Mouse (Mus musculus) spleen, embryonic (tissue): Measurements from ENCODE around the gene Gaa.

ENCODE experiments used
- CTCF ChIA-PET: fragments of 350-600 bp; sonication (Branson Sonifier 250); formaldehyde crosslinking; loops from one replicate; lab custom pipeline; 2022; lab: Charles Lee

Gene Gaa

DNA sequence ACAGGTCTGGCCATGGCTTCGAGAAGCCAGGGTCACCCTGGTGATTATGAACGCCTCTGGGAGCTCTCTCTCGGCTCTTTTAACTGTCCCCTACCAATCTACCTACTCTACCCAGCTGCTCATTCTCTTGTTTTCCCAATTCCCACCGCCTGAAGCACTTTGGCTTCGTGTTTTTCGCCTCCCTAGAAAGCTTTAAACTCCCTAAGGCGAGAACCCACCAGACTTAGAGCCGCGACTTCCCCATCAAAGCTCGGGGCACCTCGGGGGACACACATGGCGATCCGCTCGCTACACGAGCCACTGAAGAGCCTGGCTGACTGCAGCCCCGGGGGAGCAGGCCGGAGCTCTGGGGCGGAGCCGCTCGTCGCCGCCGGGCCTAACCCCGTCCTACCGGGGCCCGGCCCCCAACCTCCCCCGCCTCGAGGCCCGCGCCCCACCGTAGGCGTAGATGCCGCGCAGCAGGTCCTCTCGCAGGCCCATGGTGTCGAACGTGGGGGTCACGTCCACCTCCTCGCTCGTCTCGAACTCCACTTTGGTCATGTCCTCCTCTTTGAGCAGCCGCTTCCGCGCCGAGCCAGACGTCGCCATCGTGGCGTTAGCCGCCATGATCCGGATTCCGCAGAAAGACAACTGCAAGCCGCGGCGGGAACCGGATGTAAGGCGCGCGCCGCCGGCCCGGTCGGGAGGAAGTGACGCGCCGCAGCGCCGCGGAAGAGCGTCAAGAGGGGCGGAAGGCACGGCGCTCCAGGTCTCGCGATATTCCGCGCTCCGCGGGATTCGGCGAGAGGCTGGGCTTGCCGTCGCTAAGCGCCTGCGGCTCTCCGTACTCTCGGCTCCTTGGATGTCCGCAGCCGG, 31.9 kb downstream of the Gaa start, which contains the start of gene Eif4a3:
Gene Eif4a3, minus strand, starts transcription at position 699 of the 855 bp plus-strand sequence.
- CTCF ChIA-PET = interaction anchor here (1.9 kb wide), 1 partner anchor 31 kb away, joined by 6 read pairs; no protein-coding TSS in a partner anchor

DNA sequence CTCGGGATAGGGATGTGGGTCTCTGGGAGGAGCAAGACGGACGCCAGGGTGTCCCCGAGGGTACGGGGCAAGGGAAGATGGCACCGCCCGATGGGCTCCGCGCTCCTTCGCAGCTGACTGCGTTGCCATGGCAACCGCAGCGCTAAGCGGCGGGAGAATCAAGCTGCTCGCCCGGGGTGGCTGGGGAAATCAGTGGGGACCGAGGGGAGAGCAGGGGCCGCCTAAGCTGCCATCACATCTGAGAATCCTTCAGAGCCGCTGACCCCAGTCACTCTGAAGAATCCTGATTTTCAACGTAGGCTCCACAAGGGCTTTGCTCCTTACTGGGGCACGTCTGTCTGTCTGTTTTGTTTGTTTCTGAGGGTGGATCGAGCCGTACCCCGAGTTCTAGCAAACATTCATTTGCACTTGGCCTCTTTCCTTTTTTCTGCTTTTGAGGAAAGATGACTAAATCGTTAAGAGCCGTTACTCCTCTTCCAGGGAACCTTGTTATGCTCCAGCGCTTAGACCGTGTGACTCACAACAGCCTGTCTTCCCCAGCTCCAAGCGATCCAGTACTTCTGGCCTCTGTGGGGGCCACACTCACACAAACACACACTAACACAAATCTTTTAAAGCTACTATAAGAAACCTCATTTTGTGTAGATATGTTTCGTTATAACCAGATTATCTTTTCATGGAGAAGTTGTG, 32.7 kb downstream of the Gaa start:
- CTCF ChIA-PET = interaction anchor here (0.7 to 1.9 kb wide), 2 partner anchors 32 to 33 kb away, joined by 3 to 6 read pairs; no protein-coding TSS in a partner anchor

GRCm38 (mm10) chr11:119300986-119301385, 33.3 kb downstream of the Gaa start:
- CTCF ChIA-PET = interaction anchor here (0.7 to 1.9 kb wide), 2 partner anchors 32 kb away, joined by 3 to 6 read pairs; no protein-coding TSS in a partner anchor

GRCm38 (mm10) chr11:119304904-119305712, 37.4 kb downstream of the Gaa start:
- CTCF ChIA-PET = no interaction called here

DNA sequence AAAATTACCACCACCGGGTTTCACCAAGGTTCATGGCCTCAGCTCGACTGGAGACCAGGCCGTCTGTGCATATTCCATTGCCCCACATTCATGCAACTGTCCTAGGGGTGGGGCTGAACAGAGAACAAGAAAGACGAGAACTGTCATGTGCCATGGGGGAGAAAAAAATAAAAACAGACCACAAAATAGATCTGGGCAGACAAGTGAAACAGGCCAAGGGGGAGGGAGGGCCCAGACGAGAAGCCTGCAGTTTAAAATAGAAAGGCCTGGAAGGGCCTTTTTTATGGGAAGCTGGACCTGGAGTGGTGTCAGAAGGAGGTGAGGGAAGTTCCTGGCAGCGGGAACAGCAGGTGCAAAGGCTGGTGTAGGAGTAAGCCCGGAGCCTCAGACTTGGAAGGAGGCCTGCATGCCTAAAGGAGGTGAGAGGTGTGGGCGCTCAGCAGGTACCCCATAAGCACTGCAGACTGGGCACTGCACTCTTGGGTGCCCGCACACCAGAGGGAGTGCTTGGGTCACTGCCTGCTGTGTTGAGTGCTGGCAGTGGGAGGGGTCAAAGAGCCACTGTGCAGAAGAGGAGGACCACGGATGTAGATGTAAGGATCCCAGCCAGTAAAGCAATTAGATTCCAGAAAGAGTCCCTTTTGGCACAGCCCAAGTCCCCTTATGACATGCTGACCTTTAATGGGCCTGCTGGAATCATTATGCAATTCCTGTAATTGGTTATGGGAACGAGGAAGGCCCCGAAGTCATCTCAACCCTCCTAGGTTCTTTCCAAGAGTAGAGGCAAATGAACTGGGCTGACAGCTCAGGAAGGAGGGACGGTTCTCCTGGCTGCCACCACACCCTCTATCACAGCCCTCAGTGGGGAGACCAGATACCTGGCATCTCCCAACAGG, 39.3 kb downstream of the Gaa start:
- CTCF ChIA-PET = no interaction called here

- CTCF ChIA-PET = no interaction called here
Measured at GRCm38 (mm10) chr11:119307658-119307867, 39.9 kb downstream of the Gaa start, which contains the start of gene Card14. TSS of gene Card14 (plus strand) at chr11:119307768.

DNA sequence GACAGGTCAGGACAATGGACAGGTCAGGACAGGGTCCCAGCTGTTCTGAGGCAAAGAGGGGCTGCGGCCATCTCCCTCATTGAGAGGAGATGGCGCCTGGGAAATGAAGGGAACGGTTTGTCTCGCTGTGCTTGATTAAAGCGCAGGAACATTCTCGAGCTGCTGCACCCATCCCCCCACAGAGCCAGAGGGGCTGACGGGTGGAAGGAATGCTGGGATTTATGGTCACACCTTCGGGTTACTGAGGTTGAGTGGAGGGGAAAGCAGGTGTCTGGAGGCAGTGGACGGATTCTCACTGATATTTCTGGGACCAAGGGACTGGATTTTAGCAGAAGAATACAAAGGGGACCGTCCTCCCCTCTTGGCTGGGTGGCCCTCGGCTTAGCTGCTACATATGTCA, 40.2 kb downstream of the Gaa start:
- CTCF ChIA-PET = no interaction called here

- CTCF ChIA-PET = no interaction called here
Measured at GRCm38 (mm10) chr11:119310621-119311020, 42.9 kb downstream of the Gaa start.

GRCm38 (mm10) chr11:119314252-119314936, 46.7 kb downstream of the Gaa start:
- CTCF ChIA-PET = no interaction called here

- CTCF ChIA-PET = no interaction called here
Measured at GRCm38 (mm10) chr11:119316720-119317119, 49.0 kb downstream of the Gaa start.

GRCm38 (mm10) chr11:119322521-119322920, 54.8 kb downstream of the Gaa start:
- CTCF ChIA-PET = no interaction called here

- CTCF ChIA-PET = no interaction called here
Measured at GRCm38 (mm10) chr11:119325068-119325467, 57.4 kb downstream of the Gaa start.

- CTCF ChIA-PET = no interaction called here
Measured at GRCm38 (mm10) chr11:119330592-119330991, 62.9 kb downstream of the Gaa start.

DNA sequence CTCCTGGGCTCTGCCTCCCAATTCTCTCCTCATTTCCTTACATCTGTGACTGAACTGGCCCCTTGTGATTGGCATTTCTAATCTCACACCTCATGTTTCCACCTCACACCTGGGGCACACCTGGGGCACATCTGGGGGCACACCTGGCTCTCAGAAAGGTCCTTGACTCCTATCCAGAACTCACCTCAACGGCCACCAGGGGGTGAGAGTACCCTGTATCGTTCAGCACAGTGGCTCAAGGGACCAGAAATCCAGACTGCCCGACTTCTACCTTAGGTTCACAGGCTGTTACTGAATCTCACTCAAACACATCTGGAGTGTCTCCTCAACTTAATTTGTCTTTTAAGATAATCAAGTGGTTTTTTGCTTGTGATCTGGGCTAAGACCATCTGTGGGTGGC, 64.3 kb downstream of the Gaa start:
- CTCF ChIA-PET = no interaction called here
